Mouse (Mus musculus) frontal cortex, postnatal 14 days (tissue): ENCODE results near the gene Ipcef1.
A peak's percentile ranks its signal among the peaks of the same experiment; 100 is the strongest.
"Not testable (repeated sequence)": the region's sequence is repeated elsewhere in the genome, so short reads cannot be mapped to it uniquely, and the experiment has no call there.

Experiments used
- DNase-seq, 2 experiments: peaks; one replicate each; pipeline ENCODE4 v3.0.0; 2022; ENCODE audit warnings: low spot score in 2 of 2

Gene Ipcef1

DNA sequence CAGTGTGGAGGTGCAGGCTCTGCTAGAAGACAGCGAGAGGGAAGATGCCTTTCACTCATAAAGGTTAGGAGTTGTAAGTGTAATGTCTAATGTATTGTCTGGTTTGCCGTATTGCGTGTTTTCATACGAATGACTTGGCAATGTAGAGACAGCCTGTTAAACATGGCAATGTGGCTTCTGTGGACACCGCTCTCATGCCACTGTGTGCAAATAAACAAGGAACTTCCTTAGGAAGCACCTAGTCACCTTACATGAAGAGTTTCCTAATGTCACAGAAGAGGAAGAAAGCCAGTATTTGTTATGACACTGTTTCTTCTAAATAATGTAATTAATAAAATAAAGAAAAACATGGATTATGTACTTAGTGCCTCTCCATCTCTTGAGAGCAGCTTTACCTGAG is 15.1 kb downstream of the Ipcef1 start:
- DNase-seq = no peak

DNA sequence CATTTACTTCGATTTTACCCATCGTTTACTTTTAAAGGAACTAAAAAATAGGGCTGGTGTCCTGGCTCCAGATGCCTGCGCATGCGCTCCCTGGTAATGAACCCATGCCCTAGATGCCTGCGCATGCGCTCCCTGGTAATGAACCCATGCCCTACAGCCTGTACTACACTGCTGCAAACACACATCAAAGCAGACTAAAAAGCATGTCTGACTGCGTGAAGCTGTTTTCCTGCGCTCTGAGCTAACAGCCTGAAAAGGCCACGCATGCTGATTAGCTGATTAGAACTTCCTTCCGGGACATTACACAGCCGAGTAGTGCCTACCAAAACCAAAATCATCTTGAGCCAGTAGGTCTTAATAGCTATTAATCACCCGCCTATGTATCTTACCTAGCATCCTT is 16.7 kb downstream of the Ipcef1 start:
- no peak for DNase-seq

DNA sequence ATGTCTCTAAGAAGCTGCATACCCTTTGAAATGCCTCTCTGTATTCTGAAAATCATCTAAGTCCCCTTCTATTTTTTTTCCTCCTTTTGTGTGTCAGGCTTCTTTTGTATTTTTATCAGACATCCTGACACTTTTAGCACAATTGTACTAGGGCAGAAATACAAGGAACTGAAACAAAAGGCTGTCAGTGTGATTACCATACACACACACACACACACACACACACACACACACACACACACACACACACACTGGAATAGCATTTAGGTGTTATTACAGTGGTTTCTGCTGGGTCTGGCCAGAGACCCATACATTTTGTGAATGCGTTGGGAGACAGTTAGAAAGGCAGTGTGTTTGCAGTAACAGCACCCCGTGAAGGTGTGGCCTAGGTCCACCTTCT is 18.8 kb downstream of the Ipcef1 start:
- DNase-seq = no peak

DNA sequence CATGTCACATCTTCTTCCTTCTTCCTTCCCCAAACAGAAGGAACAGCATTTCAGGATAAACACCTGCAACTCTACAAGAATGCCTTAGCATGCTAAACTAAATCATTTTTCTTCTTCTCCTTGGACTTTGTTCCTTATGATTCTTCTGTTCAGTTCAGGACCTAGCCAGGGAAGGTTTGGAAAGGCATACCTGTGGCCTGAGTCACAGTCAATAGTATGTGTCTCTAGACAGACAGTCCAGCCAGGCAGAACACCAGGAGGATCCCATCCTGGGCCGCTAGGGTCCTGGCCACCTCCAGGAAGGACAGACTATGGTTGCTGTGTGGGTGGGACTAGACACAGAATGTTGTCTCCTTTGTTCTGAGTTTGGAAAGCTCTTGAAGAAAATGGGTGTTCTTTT is 27.2 kb downstream of the Ipcef1 start:
- no peak for DNase-seq

DNA sequence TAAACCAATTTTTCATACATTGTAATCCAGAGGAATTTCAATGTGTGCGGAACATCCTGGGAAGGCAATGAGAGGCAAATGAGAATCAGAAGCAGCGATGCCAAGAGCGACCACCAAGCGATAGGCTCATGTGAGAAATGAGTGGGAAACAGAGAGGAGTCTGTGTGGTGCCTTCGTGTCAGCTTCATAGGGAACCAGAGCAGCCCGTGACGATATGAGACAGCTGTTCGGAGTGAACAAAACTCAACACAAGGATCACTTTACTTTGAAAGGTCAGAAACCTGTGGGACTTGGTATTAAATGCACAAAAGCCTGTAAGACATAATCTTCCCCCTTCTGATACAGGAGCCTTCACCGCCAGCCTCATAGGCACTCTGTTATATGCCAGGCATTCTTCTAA is 31.7 kb downstream of the Ipcef1 start:
- no peak for DNase-seq

DNA sequence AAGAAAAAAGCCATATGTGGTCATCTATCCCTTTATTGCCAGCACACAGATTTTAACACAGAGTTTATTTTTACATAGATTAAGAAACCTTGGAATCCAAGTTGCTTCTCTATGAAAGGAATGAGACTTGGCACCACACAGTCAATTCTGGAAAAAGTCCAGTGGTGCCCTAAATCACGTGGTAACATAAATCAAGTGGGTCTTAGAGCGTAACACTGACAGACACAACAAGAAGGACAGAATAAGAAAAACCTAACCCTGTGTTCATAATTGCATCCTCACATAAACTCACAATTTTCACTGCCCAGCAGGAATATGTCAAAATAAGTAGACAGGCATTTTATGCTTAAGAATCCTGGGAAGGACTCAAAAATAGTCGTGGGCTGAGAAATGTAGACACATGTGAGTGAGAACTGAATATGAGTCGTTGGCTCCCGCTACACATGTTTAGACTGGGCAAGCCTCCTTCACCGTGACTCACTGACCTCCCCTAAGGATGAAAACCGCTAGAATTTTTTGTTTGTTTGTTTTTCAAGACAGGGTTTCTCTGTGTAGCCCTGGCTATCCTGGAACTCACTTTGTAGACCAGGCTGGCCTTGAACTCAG is 32.4 kb downstream of the Ipcef1 start:
- DNase-seq = no peak

DNA sequence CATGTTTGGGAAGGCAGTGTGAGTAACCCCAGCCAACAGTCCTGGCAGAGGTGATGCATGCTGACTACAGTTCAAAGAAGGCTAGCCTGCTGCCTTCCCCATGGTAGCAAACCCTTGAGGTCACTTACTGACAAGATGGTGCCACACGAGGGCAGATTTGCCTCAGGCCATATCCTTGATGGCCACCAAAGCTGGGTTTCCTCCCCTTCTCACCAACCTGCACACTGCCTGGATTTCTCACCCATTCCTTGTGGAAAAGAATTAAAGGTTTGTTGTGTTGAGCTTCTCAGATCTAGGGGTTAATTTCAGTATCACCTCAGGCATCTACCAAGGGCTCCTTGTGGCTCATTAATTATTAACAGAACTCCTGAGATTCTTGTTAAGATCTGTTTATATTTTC is 37.1 kb downstream of the Ipcef1 start:
- no peak for DNase-seq

DNA sequence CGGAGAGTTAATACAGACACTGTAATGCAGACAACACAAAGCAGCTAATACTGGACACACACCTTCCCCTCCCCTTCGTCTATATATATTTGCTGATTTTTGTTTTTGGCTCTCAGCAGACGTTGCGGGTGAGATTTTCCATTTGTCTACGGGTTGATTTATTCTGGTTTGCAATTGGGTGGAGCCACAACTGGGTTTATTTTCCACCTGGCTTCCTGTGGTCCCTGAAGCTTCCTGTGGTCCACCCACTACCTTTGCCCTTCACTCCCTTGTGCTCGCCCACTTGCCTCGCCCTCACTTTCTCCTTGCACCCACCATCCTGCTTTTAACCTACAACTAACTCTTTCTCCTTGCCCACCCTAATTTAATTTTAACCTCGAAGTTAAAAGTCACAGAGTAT is 41.7 kb downstream of the Ipcef1 start:
- no peak for DNase-seq

DNA sequence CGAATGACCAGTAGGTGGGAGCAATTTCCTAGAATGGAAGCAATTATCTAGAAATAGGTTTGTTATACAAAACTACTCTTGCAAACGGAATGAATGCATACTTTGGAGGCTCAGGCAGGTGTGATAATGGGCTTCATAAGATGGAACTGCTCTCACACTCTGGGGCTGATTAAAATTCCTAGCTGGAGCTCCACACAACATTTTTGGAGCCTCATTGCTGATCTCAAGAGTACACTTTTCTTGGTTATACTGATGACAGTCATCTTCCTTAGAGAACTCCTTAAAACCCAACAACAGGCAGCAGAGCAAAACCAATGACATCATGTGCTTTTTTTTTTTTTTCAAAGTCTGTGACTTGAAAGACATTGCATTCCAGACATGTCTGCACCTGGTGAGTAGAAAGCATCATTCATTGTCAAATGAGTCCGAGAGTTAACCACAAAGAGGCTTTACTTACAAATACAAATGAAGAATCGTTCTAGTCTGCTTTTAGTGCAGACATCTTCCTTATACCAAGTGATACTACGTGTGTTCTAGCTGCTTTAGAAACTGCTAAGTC is 47.2 kb downstream of the Ipcef1 start:
- no peak for DNase-seq

DNA sequence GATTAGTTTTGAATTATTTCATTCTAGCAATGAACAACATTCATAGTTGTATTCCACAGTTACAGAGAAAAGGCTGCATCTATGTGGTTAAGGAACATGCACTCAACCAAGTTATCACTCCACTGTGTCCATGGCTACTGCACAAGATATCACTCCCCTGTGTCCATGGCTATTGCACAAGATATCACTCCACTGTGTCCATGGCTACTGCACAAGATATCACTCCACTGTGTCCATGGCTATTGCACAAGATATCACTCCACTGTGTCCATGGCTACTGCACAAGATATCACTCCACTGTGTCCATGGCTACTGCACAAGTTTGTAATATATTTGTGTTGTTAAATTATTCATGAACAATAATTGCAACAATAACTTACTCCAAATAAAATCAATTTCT is 48.4 kb downstream of the Ipcef1 start:
- DNase-seq = not testable (repeated sequence)

DNA sequence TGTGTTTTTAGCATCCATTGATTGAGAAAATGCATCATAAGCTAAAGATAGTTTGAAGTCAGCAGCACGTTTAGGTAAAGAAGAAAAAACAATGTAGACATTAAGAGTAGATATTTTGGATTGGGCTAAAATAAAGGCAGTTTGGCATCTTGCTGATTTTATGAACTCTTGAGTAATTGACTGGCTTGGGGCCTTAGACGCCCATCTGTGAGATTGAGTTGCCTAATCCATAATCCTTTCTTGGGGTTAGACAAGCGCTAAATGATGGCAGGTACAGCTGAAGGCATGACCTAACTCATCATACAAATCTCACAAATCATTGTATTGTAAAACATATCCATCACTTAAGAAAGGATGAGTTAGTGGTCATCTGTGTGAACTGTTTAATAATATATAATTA is 52.9 kb downstream of the Ipcef1 start:
- no peak for DNase-seq

DNA sequence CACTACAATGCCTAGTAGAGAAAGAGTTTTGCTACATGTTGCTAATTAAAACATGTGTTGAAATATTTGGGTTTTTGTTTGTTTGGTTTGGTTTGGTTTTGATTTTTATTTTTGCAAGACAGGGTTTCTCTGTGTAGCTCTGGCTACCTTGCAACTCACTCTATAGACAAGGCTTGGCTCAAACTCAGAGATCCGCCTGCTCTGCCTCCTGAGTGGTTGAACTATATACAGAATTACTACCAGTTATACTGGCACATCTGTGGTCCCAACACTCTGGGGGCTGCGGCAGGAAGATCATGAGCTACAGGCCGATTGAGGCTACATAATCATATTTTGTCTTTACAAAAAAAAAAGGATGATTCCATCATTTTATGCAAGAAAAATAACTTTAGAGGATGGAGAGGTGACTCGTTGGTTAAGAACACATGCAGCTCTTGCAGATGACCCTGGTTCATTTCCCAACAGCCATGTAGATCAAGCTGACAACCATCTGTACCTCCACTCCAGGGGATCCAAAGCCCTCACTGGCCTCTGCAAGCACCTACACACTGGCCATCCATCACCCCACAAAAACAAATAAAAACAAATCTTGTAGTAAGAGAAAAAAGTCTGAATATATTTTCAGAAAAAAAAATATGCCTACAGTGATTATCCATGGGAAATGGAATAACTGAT is 53.6 kb downstream of the Ipcef1 start:
- no peak for DNase-seq

DNA sequence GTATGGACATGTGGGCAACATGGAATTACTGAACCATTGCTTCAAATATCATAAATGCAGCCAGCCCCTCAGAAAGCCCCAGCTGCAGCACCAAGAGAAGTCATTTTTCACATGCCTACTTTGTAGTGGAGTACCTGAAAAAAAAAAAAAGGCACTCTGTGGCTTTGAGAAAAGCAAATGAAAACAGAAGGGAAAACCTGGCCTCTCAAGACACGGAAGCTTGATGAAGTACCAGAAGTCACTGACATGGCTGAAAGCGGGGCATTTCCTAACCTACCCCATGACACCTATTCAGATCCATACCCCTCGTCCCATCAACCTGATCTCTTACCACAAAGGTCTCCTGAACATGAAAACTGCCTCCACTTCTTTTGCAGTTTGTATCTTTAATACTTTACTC is 55.4 kb downstream of the Ipcef1 start:
- DNase-seq = no peak

DNA sequence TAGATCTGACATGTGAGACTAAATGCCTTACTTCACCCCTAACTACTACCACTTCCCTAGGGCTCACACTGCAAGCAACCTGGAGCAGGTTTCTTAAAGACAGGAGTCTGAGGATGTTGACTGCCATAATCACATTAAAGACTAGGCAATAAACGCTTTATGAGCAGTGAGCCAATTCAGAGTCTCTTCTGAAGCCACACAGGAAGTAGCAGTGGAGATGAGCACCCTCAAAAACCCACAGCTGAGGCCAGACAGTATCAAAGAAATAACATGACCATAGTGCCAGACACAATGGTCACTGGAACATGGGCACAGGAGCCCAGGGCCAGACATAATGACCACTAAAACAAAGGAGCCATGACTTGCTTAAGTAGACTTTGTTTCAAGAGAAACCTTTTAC is 63.7 kb downstream of the Ipcef1 start:
- no peak for DNase-seq

DNA sequence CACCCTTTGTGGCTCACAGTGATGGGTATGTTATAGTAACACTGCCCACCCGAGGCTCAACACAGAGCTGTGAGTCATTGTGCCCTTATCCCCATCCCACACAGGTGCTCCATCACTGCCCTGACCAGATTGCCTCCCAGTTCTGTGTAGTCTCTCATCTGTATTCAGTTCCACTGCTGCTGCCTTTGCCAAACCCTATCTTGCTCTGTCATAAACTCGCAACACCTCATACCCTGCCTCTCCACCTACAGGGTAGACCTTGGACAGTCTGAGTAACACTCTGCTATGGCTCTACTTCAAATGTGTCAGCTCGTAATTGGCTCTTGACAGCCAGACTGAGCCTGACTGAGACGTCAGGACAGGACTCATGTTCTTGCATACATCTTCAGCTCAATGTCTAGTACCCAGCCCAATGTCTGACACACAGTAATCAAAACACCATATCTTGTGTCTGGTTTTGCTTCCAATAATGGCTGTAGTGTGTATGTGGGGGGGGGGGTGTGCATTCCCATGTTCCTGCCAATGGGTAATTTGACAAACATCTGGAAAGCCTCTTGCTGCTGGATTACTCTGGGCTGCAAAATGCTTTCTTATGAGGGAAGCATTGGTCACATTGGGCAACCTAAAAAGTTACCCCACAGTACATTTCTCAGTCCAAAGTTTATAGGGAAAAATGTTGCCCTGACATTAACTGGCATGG is 64.7 kb downstream of the Ipcef1 start:
- no peak for DNase-seq

DNA sequence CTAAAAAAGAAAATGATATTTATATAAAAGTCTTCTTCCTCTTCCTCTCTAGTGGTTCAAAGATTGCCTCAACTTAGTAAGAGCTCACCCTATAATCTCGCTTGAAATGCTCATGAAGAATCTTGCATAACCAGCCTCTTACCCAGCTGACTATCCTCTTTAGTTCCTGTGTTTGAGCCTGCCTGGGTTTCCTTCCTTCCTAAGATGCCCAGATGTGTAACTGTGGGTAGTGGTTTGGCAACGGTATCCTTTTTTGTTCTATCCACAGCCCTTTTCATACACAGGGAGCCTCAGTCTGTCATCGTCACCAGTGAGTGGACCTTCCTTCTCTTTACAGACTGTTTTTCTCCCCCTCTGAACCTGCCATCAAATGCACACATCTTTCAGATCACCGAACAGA is 66.0 kb downstream of the Ipcef1 start:
- DNase-seq = no peak

DNA sequence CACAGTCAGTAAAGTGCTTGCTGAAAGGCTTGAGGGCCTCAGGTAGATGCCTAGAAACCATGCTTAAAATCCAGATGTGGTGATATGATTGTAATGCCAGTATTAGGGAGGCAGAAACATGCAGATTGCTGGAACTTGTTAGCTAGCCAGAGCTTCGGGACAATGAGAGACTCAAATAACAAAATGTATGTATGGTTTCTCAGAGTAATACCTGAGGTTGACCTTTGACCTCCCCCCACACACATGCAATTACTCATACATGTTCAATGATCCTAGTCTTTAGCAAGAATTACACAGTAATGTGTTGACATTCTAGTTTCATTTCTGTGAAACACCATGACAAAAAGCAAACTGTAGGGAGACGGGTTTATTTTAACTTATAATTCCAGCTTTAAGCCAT is 68.8 kb downstream of the Ipcef1 start:
- DNase-seq = no peak

DNA sequence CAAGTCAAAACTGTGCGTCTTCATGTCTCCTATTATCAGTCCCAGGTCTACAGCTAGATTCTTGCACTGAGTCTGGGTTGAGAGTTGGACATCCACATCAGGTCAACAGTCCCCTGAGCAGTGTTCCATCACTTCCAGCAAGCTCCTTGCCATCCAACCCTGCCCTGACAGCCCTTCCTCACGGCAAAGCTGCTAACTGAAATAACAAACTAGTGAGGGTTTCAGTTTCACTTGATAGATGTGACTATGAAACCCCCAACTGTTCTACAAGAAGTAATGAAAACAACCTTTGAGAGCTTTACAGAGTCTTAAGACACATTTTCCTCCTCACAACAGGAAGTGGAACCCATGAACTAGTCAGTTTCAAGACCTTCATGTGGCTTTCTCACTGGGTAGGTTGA is 69.5 kb downstream of the Ipcef1 start:
- no peak for DNase-seq

DNA sequence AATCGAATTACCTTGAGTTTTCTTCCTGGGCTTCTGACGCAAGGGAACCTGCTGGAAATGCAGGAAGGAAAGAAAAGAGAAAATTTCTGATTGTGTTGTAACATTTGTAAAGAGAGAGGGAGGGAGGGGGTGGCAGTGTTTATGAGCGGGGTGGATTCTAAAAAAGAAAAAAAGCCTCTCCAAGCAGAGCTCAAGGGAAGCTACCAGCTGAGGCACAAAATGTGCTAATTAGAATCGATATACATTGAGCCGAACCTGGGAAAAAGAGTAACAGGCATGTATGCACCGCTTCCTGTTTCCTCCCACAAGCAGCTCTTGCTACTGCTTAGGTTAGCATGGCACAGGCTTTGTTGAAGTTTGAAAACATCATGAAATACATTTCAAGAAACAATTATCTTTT is 72.0 kb downstream of the Ipcef1 start:
- no peak for DNase-seq

DNA sequence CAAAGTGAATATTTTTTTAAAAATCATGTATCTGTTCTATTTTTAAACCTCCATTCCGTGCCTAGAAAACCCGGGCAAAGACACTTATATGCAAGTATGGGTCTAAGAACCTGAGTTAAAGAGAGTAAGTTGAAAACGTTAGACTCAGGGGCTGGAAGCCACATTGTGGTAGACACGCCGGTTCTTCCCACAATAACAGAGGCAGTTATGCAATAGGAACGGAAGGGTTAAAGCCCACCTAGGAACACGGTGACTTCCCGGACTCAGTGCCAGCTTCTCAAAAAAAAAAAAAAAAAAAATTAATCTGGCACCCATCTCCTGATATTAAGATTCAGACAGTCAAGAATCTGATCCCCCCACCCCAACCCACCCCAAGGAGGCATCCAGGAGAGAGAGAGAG is 72.5 kb downstream of the Ipcef1 start:
- DNase-seq = no peak

DNA sequence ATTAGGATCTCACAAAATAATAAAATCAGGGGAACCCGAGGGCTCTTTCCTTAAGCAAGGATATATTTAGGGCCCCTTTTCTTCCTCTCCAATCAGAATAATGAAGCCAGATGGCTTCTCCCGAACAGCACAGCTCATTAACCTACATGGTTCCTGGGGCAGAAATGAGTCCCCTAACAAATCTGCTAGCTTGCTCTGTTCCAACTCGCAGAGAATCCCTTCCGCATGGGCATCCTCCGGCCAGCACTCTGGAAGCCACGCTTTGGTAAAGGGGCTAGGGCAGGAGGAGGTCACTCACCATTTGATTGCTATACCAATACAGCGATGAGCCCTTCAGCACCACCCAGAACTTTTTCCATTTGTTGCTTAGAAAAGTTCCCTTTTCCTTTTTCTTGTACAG is 73.1 kb downstream of the Ipcef1 start:
- DNase-seq = peak in 1 of 2 experiments; percentile 9

DNA sequence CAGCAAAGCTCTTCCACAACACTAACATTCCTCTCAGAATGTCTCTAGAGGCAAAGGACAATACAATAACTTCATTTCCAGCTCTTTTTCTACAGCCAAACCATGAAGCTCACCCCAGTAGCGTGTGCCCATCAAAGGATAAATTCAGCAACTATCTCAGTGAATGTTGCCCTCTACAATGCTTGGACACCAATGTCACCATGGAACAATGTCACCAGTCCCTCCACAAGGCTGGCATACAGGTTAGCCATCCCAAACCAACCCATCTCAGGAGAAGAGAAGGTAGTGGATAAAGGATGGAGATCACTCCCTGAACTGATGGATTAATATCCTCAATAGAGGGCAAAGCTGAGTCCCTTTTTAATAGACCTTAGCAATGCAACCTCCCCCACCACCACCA is 73.5 kb downstream of the Ipcef1 start:
- DNase-seq = no peak

DNA sequence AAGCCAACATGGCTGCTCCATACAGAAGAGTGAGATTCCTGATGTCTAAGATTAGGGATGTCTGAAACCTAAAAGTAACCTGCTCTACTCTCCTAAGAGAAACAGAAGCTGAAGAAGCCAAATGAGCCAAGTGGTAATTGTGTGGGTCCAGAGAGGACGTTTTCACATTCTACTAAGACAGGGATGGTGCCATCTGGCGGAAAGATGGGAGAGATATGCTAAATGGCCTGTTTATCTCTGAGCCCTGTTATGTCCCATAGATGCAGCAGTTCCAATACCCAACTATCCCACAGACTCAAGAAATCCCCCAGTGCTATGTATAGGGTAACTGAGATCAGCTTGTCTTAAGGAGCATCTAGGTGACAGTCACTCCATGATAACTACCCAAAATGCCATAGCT is 74.4 kb downstream of the Ipcef1 start:
- DNase-seq = no peak
